Mouse (Mus musculus): ENCODE data around the gene Dgkg. TPM values are rescaled to one million over a fixed set of nuclear protein-coding genes. Genes with fewer than 3 reads are reported as not detected.

The Dgkg gene
- total and polyA plus RNA-seq, 2 experiments from 2014 or later = 6.1 to 12.5 TPM

DNA sequence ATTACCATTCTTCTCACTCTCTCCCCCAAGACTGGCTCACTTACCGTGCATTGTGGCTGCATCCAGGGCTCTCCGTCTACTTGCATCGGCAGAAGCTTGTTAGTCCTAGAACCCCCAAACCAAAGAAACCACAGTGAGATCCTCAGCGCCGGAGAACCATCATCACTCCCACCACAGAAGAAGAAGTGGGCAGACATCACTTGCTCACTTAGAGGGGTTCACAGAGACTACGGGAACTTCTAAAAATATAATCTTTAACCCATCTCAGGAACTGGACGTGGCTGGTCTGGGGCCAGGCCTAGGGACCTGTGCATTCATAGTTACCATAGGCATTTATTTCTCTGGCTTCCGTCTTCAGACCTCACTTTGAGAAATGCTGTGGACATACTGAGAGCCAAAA lies 177.7 kb downstream of the Dgkg start:
- Histone ChIP-seq H3K4me2 (ENCODE audit: low read depth, low read length) (no peak overlapping the region), H3K36me3 (ENCODE audit: insufficient read depth, low read length) (no peaks in the 10 kb centered on the region), H3K27ac (no peak overlapping the region), H3K4me3 (ENCODE audit: low read length) (no peak overlapping the region), H3K4me1 (ENCODE audit: insufficient read depth, low read length) (no peaks in the 10 kb centered on the region), H3K9me3 (ENCODE audit: low read length) (no peaks in the 10 kb centered on the region), H3K27me3 (ENCODE audit: insufficient read depth, low read length) (no peaks in the 10 kb centered on the region), H3K9ac (replicated peaks; ENCODE audit: low read length) (no peak overlapping the region)
- ATAC-seq (no peak), DNase-seq (ENCODE audit: low spot score) (no peak)
- TF ChIP-seq CTCF (IDR thresholded peaks at IDR 0.05; ENCODE audit: low read depth) = no peak
- WGBS = 93% methylated on average over 8 of the region's 8 CpGs

DNA sequence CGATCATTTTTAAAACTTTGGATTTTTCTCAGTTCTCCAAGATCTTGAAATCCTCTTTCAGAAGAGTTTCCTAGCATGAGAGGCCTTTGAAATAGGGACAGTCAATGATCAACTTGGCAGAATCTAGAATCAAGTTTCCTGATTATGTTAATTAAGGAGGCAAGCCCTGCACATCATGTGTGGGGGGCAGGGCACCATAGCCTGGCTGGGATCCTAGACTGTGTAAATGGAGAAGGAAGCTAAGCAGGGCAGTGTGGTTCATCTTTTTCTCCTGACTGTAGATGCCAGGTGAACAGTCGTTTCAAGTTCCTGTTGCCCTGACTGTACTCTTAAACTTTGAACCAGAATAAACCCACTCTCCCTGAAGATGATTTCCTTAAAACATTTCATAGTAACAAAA lies 185.3 kb downstream of the Dgkg start:
- Histone ChIP-seq H3K27me3 (ENCODE audit: insufficient read depth, low read length) (no peaks in the 10 kb centered on the region), H3K27ac (no peak overlapping the region), H3K36me3 (ENCODE audit: insufficient read depth, low read length) (no peaks in the 10 kb centered on the region), H3K4me3 (ENCODE audit: low read length) (no peak overlapping the region), H3K4me2 (ENCODE audit: low read depth, low read length) (no peak overlapping the region), H3K9ac (replicated peaks; ENCODE audit: low read length) (no peak overlapping the region), H3K4me1 (ENCODE audit: insufficient read depth, low read length) (no peaks in the 10 kb centered on the region), H3K9me3 (ENCODE audit: low read length) (no peaks in the 10 kb centered on the region)
- no peak for DNase-seq (ENCODE audit: low spot score)
- ATAC-seq = no peak
- WGBS = 70% methylated on average over 2 of the region's 2 CpGs
- no peak for TF ChIP-seq CTCF (IDR thresholded peaks at IDR 0.05; ENCODE audit: low read depth)

DNA sequence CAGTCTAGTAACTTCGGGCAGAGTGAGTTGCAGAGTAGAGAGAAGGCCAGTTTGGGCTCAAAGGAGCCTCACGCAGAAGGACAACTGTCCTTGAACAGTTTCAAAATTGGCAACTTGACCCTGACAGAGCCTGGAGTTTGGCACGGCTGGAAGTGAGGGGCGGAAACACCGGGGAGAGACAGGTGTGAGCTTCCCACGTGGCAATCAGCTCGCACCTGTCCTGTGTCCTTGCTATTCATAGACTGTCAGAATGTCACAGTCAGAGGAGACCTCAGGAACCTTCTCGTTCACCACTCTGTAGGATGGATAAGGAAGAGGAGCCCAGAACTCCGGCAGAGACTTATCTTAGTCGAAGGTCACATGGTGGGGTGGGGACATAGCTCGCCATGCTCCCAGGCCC lies 187.6 kb downstream of the Dgkg start:
- TF ChIP-seq CTCF (IDR thresholded peaks at IDR 0.05; ENCODE audit: low read depth) = no peak
- Histone ChIP-seq H3K4me1 (ENCODE audit: insufficient read depth, low read length) (no peaks in the 10 kb centered on the region), H3K9ac (replicated peaks; ENCODE audit: low read length) (no peak overlapping the region), H3K36me3 (ENCODE audit: insufficient read depth, low read length) (no peaks in the 10 kb centered on the region), H3K4me2 (ENCODE audit: low read depth, low read length) (no peak overlapping the region), H3K27me3 (ENCODE audit: insufficient read depth, low read length) (no peaks in the 10 kb centered on the region), H3K27ac (no peak overlapping the region), H3K4me3 (ENCODE audit: low read length) (no peak overlapping the region), H3K9me3 (ENCODE audit: low read length) (no peaks in the 10 kb centered on the region)
- DNase-seq (ENCODE audit: low spot score) = no peak
- ATAC-seq = no peak
- 82% methylated on average over 11 of the region's 11 CpGs for WGBS

DNA sequence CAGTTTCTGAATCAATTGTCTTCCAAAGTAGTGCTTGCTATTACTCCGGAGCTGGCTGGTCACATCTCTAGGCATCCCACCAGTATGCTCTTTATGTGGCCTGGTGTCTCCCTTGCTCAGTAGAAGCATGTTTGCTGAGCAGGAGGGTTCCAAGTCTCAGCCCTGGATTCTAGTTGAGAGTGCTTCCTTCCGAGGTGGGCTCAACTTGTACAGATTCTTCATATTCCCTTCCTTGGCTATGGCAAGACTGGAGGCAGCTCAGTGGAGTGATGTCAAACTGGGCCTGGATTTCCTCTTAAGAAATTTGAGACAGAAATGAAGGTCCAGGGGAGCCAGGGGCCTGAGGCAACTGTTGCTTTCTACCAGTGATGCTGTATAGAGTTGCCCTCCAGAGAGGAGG lies 189.9 kb downstream of the Dgkg start:
- Histone ChIP-seq H3K27me3 (ENCODE audit: insufficient read depth, low read length) (no peaks in the 10 kb centered on the region), H3K27ac (no peak overlapping the region), H3K9ac (replicated peaks; ENCODE audit: low read length) (no peak overlapping the region), H3K4me2 (ENCODE audit: low read depth, low read length) (no peak overlapping the region), H3K4me3 (ENCODE audit: low read length) (no peak overlapping the region), H3K4me1 (ENCODE audit: insufficient read depth, low read length) (no peaks in the 10 kb centered on the region), H3K36me3 (ENCODE audit: insufficient read depth, low read length) (no peaks in the 10 kb centered on the region), H3K9me3 (ENCODE audit: low read length) (no peaks in the 10 kb centered on the region)
- TF ChIP-seq CTCF (IDR thresholded peaks at IDR 0.05; ENCODE audit: low read depth) = no peak
- ATAC-seq (no peak), DNase-seq (ENCODE audit: low spot score) (no peak)
- 94% methylated on average over 2 of the region's 2 CpGs for WGBS

DNA sequence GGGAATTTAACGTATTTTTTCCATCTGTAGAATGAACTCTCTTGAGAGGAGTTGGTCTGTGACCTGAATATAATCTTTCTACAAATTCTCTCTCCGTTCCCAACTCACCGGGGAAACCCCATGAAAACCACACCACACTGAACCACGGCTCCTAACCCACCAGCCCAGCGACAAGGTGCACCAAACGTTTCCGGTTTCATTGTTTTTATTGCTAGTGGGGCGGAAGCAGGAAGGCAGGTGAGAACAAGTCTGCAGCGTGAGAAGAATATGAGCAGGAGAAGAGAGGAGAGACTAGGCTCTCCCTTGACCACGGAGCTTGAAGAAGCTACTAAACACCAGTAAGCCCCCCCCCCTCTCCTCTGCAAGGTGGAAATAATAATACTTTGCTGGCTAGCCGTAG lies 190.6 kb downstream of the Dgkg start:
- no peak overlapping the region for H3K9ac ChIP-seq (replicated peaks; ENCODE audit: low read length)
- H3K4me2 ChIP-seq (ENCODE audit: low read depth, low read length) = no peak overlapping the region

DNA sequence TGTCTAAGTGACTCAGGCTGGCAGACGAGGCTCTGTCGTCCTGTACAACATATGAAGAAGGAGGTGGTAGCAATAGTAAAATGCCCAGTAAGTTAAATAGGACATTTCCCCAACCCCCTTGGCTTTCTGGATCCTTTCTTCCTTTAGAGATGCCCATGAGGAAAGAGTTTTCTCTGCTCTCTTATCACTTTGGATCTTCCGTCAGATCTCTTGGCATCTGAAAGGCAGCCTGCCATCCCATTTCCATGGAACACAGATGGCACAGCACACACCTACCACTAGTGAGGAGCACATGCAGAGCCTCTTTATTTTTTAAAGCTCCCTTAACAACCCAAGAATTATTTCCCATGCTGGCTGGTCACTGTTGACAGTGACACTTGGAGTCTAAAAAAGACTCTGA lies 194.8 kb downstream of the Dgkg start:
- Histone ChIP-seq H3K4me3 (ENCODE audit: low read length) (no peak overlapping the region), H3K4me1 (ENCODE audit: insufficient read depth, low read length) (no peaks in the 10 kb centered on the region), H3K9ac (replicated peaks; ENCODE audit: low read length) (no peak overlapping the region), H3K27ac (no peak overlapping the region), H3K4me2 (ENCODE audit: low read depth, low read length) (no peak overlapping the region), H3K36me3 (ENCODE audit: insufficient read depth, low read length) (no peaks in the 10 kb centered on the region), H3K27me3 (ENCODE audit: insufficient read depth, low read length) (no peaks in the 10 kb centered on the region), H3K9me3 (ENCODE audit: low read length) (no peaks in the 10 kb centered on the region)
- TF ChIP-seq CTCF (IDR thresholded peaks at IDR 0.05; ENCODE audit: low read depth) = no peak
- ATAC-seq = no peak
- DNase-seq (ENCODE audit: low spot score) = no peak
- WGBS = 75% methylated on average over 3 of the region's 3 CpGs

More for the DNA sequence above, 190.6 kb downstream of the Dgkg start:
- no peaks in the 10 kb centered on the region for H3K27me3 ChIP-seq (ENCODE audit: insufficient read depth, low read length)
- 81% methylated on average over 11 of the region's 11 CpGs for WGBS
- no peak overlapping the region for H3K4me3 ChIP-seq (ENCODE audit: low read length)
- DNase-seq (ENCODE audit: low spot score) (no peak), ATAC-seq (no peak)
- no peaks in the 10 kb centered on the region for H3K4me1 ChIP-seq (ENCODE audit: insufficient read depth, low read length)
- no peak overlapping the region for H3K27ac ChIP-seq
- H3K36me3 ChIP-seq (ENCODE audit: insufficient read depth, low read length) = no peaks in the 10 kb centered on the region
- H3K9me3 ChIP-seq (ENCODE audit: low read length) = no peaks in the 10 kb centered on the region
- no peak for TF ChIP-seq CTCF (IDR thresholded peaks at IDR 0.05; ENCODE audit: low read depth)

DNA sequence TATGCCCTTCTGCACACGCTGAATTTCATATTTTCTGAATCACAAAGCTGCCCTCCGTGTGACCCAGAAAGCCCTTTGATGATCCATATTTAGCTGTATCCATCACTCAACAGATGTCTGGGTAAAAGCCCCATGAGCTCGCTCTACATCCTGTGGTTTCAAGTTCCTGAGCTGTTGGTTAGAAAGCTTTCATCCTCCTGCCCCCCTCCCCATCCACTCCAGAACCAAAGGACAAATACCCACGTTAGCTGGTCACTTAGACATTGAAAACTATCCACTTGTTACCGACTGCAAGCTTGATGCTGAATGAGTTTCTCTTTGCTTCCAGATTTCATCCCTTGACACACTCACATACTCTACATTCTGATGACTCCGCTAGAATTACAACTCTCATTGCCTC lies 195.3 kb downstream of the Dgkg start:
- Histone ChIP-seq H3K9me3 (ENCODE audit: low read length) (no peaks in the 10 kb centered on the region), H3K4me1 (ENCODE audit: insufficient read depth, low read length) (no peaks in the 10 kb centered on the region), H3K4me2 (ENCODE audit: low read depth, low read length) (no peak overlapping the region), H3K4me3 (ENCODE audit: low read length) (no peak overlapping the region), H3K9ac (replicated peaks; ENCODE audit: low read length) (no peak overlapping the region), H3K27me3 (ENCODE audit: insufficient read depth, low read length) (no peaks in the 10 kb centered on the region), H3K36me3 (ENCODE audit: insufficient read depth, low read length) (no peaks in the 10 kb centered on the region), H3K27ac (no peak overlapping the region)
- TF ChIP-seq CTCF (IDR thresholded peaks at IDR 0.05; ENCODE audit: low read depth) = no peak
- ATAC-seq = no peak
- DNase-seq (ENCODE audit: low spot score) = no peak
- WGBS = 70% methylated on average over 6 of the region's 6 CpGs

All from hindbrain, postnatal 0 days (tissue).